Mouse (Mus musculus): ENCODE measurements around the gene Hoxa4.

Gene Hoxa4

DNA sequence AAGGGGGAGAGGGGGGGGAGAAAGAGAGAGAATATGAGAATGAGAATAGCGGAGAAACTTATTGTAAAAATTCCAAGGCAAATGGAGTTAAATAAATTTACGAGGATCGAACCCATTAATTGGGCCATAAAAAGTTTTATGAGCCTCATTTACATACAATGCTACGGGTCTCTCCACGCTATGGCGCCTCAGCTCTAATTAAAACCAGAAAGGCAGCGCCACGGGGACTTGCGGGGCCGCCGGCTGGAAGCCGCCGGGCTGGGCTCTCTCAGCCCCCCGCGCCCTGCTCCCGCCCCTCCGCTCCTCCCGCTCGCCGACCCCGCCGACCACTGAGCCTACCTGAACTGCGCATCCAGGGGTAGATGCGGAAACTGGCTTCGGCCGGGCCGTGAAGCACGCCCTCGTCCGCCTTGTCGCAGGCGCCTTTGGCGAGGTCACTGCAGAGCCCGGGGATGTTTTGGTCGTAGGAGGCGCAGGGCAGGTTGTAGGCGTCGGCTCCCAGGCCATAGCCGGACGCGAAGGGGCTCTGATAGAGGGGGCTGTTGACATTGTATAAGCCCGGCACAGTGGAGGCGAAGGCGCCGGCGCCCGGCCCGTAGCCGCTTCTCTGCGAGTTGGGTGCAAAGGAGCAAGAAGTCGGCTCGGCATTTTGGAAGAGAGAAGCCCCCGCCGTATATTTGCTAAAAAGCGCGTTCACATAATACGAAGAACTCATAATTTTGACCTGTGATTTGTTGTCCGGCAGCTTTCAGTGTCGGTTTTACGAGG is 25.3 kb upstream of the Hoxa4 start:
- peak; percentile 35 for DNase-seq (ENCODE audit: low read depth, low spot score)

DNA sequence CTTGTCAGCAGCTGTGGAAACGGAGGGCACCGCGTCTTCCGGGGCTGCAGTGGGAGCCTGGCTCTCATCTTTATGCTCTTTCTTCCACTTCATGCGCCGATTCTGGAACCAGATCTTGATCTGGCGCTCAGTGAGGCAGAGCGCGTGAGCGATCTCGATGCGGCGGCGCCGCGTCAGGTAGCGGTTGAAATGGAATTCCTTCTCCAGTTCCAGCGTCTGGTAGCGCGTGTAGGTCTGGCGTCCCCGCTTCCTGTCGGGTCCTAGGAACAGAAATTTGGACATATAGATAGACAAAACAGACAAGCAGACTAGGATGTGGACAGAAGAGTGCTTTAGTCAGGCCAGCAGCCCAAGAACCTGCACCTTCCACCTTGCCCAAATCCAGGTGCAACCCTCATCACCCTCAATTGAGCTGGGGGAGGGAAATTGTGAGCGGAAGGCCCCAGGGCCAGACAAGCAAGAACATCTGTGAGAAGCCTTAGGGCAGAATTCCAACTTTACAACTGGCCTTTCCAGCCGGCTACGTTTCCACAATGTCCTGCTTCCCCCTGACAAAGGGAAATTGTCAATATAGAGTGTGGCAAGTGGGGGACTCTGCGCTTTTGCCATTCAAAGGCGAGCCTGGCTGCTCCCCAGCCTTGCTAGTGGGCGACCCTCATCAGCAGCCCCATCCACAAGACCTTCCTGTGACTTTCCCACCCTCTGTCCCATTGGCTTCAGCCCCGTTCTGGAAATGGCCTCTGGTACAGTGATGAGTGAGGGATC is 24.4 kb upstream of the Hoxa4 start:
- no peak for DNase-seq (ENCODE audit: low read depth, low spot score)

DNA sequence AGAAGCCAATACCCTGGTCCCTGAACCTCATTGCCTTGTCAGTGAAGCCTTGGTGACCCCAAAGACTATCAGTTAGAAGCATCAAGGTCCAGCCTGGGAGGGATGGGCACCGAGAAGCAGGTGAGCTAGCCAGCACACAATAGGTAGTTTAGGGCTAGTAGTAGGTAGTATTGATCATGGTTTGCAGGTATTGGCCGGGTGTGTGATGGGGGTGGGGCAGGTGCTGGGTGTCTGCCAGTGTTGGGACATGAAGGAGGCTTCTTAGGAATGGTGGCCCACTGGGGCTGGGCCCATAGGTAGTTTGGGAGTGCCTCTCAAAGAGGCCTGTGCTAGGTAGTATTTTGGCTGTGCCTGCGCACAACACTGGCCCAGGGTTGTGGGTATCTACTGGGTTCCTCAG is 23.5 kb upstream of the Hoxa4 start:
- no peak for DNase-seq (ENCODE audit: low read depth, low spot score)

DNA sequence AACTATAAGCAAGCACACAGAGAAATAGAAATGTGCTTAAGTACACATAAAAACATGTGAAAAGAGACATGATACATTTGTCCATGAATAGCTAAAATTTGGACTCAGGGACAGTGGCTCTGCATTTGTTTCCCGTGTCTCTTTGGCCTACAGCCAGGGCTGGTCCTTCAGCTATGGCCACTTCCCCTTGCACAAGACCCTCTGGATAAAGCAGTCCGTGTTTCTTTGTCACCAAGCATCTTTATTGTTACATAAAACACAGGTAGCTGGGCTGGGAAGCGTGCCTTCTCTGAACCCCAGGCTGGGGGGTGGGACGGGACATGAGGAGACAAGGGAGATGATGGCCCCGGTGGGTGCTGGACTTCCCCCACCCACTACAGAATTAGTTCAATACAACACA is 22.7 kb upstream of the Hoxa4 start:
- no peak for DNase-seq (ENCODE audit: low read depth, low spot score)

DNA sequence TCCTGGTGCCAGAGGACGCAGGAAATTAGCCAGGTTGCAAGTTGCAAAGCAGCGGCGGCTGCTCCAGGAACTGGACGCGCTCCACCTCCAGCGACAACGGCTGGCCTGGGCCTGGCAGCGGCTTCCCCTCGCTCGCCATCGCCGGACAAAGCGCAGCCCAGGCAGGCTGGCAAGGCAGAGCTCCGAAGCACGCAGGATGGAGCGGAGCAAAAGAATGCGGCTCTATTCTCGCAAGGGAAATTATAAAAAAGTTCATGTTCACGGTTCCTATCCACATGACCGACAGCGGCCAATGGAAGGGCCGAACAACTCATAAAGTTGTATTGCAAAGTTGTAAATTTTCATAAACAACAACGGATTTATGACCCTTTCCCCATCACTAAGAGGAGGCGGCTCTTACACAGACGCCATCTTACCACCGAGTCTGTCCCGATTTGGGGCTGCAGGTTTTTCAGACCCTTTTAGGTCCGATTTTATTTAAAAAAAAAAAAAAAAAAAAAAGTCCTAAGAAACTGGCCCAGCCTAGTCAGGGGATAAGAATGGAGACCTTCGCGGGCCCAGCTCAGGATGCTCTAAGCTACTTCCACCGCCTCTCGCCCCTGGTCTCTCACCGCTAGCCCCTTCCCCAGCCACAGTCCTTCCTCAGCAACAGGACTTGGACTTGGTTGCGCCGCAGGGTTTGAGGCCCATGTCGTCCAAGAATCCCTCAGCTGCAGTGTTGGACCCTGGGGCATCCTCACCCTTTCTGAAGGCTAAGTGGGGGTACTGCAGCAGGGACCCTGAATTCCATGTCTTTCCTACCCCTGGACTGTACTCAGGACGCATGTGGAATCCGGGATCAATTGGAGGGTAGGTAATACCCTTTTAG is 21.8 kb upstream of the Hoxa4 start, which contains the start of the genes Hoxa3 and Gm28308:
Gene Hoxa3 (minus strand): TSS at position 218 of the 868 bp plus-strand sequence.
Gene Gm28308 (minus strand): TSS at position 221 of the 868 bp plus-strand sequence.
- peak; percentile 48 for DNase-seq (ENCODE audit: low read depth, low spot score)

DNA sequence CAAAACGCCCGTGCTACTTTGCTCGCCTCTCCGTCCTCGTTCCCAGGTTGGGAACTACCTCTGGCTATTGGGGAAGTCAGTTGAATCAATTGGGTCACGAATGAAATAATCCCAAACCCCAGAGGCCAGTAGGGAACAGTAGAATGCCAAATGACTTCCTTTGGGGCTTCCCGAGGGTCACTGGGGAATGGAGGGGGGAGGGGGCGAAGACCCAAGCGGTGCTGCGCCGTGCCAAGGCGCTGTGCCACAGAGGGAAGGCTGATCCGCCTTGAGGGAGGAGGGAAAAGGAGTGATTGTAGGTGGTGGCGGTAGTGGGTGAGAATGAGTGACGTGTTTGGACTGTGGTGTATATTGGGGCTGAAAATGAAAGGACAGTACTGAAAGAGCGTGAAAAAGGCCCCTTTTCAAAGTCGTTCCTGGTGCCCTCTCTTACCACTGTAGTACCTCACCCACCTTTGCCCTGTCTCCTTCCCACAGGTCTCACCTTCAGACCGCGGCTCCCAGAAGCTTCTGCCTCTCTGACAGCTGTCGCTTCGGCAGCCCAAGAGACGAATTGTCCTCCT is 21.1 kb upstream of the Hoxa4 start:
- no peak for DNase-seq (ENCODE audit: low read depth, low spot score)

DNA sequence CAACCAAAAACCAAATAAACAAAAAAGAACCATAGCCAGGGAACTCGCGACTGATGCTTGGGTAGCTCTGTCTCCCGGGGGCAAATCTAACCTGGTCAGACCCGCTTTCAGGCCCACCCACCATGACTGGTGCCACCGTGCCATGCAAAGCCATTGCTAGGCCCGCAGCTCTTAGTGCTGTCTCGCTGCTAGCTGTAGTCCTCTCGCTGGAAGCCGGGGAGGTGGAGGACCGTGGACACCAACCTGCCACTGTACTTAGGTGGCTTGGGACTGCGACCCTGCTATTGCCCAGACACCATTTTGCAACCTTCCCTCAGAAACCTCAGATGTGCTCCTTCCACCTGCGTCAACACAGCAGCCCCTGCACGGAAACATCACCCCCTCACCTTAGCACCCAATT is 20.4 kb upstream of the Hoxa4 start:
- peak; percentile 38 for DNase-seq (ENCODE audit: low read depth, low spot score)

DNA sequence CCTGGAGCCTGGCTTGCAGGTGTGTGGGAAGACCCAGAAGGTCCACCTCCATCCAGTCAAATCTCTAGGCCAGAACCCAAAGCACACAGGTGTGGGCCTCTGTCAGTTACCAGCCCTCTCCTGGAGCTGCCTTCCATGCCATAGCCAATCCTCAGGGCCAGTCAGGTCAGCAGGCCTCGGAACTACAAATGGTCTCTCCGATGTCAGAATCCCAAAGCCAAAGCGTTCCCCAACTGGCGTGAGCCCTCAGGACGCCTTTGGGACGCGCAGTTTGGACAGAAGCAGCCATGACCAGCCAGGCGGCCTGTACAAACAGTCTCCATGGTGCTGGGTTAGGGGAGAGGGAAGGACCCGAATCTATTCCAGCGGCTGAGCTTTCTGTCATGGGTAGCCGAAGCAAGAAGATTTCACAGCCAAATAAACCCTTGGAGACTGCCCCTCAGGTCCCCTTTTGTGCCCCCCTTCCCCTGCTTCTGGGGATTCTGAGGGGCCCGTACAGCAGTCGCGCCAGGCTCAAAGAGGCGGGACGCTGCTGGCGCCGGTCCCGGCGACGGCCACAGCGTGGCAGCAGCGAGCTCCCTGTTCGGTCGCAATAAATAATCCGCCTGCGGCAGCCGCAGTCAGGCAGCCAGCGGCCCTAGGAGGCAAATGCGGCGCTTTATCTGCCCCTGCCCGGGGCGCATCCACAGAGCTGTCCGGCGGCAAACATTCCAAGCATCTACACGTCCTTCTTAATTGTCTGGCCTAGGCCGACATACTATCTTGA is 19.8 kb upstream of the Hoxa4 start:
- DNase-seq (ENCODE audit: low read depth, low spot score): peak; percentile 86

DNA sequence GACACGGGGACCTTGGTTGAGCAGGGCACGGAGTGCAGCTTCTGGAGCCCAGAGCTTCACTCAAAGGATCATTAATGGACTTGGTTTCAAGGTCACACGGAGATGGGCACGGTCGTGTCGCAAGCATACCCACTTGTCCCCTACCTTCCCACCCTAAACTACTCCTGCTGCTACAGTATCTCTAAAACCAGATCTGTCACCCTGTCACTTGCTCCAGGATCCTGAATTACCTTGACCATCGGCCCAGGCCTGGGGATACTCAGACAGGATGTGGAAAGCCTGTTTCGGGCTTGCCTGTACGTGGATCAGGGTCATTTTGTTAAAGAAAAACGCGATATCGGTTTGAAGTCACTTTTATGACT is 18.1 kb upstream of the Hoxa4 start:
- DNase-seq (ENCODE audit: low read depth, low spot score): no peak

DNA sequence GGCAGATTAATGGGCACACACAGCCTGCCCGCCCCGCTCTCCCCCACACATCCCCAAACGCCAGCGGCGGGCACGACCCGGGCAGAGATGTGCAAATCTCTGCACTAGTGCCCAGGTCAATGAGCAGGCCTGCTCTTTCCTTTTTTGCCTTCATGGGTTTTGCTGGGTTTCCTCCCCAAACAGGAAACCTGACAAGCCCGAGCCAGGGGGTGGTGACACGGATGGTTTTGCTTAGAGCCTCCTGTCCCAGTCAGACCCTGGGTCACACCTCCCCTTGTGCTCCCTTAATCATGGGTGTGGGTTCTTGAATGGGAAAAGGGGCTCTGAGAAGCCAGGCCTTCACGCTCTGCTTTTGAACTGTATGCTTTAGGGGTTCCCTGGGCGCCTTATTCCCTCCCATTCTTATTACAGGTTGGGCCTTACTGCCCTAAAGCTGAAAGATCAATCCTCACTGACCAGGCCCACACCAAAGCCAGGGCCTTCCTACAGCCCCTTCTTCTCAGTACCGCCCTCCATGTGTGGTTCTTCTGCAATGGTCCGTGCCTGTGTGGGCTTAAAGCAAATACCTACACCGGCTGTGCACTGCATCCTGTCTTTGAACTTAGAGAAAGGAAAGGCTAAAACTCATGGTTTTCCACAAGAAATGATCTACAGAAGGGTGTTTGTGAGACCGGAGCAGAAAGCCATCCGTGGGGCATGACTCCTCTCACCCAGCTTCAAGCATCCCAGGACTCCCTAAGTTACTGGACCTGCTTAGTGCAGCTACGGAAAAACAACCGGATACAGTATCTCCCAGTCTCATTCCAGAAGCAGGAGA is 17.5 kb upstream of the Hoxa4 start:
- no peak for DNase-seq (ENCODE audit: low read depth, low spot score)

DNA sequence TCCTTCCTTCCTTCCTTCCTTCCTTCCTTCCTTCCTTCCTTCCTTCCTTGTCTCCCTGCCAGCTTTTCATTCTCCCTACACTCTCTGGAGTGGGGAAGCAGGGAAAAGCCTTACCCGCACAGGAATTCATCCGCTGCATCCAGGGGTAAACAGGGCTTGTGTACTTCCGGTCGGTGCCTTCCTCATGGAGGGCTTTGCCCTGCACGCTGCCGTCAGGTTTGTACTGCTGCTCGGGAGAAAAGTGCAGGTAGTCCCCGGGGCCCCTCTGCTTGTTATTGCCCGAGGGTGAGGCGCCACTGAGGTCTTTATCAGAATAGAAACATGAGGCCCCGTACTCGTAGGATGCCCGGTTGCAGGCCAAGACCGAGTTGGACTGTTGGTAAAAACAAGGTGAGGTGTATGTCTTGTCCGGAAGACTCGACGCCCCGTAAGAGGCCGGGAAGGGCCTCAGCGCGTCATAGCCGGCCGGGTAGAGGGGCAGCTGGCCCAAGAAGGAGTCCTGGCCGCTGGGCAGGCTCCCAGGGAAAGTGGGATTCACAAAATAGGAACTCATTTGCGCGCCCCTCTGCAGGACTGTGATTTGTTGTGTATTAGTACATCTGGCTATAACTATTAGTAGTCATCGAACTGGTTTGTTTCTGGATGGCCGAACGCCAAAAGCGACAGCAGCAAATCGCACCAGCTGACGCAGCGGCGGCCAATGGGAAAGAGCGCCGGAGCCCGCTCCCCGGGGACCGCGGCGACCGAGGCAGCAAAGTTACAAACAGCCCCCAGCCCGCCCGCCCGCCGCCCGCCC is 16.7 kb upstream of the Hoxa4 start, which contains the start of gene Hoxa6:
Gene Hoxa6 (minus strand): TSS at position 651 of the 796 bp plus-strand sequence.
- no peak for DNase-seq (ENCODE audit: low read depth, low spot score)

DNA sequence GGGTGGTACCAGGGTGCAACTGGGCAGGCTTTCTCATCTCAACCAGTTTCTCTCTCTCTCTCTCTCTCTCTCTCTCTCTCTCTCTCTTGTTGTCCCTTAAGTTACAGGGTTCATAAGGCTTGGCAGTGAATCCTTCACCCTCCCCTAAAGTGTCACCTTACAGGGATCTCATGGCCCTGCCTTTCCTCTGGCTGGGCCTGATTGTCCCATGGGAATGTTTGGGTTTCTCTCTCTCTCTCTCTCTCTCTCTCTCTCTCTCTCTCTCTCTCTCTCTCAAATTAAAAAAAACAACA is 16.1 kb upstream of the Hoxa4 start:
- DNase-seq (ENCODE audit: low read depth, low spot score): no peak

DNA sequence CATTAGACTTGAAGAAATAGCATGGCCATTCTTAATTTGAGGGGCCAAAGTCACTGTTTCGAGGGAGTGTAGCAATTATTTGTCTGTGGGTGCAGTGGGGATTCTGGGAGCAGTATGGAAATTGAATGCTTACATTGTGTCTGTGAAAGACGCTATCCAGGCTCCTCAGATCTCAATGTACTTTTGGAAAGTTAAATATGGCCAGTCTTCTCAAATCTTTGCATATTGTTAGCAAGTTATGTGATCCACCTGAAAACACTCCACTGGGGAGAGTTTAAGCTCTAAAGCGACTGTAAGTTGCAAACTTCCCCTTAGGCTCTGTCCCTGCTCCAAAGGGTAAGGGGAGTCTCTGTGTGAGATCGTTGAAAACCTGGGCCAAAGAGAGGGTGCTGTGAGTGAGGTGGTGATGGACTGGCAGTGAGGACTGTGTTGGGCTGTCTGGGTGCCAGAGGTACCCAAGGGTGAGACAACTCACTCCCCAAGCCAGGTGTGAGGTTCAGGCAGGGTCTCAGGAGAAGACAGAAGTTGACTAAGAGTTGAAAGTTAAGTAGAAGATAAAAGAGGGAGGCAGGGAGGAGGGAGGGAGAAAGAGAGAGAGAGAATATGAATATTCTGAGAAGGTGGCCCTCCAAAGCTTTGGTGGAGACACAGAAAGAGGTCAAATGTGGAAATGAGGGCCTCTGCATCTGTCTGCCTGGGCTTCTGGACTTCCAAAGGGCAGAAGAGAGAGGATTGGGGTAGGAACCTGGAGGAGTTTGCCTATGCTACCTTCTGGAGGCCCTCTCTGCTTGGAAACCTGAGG is 15.5 kb upstream of the Hoxa4 start:
- DNase-seq (ENCODE audit: low read depth, low spot score): no peak

DNA sequence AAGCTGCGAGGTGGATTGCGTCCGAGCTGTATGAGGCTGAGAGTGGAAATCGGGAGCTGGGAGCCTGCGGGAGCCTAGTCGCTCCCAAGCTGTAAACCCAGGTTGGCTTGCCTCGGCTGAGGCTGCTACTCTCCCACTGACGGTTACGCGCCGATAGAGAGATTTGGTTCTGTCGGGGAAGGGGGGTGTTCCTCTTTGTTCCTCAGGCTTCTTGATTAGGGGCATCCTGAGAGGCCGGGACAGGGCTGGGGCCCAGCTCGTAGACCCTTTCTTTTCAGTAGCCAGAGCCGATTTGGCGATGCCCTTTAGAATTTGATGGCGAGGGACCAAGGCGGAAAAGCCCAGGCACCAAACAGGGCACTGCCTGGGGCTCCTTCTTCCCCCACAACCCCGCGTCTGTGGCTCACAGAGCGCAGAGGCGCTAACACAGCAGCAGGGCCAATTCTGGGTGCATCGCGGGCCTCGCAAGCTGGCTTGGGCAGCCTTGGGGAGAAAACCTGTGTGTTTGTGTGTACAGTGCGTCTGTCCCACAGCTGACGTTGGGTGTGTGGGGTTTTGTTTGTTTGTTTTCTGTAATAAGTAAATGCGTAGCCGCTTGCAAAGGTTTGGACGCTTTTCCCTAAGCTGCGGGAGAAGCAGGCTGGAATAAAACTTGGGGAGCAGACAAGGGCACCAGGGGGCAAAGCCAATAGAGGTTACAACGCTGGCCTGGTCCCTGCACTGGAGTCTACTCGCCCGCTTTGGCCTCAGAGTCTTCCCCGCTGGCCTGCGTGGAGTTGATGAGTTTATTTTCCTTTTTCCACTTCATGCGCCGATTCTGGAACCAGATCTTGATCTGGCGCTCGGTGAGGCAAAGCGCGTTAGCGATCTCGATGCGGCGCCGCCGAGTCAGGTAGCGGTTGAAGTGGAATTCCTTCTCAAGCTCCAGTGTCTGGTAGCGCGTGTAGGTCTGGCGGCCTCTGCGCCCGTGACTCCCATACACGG is 14.4 kb upstream of the Hoxa4 start:
- DNase-seq (ENCODE audit: low read depth, low spot score): no peak

DNA sequence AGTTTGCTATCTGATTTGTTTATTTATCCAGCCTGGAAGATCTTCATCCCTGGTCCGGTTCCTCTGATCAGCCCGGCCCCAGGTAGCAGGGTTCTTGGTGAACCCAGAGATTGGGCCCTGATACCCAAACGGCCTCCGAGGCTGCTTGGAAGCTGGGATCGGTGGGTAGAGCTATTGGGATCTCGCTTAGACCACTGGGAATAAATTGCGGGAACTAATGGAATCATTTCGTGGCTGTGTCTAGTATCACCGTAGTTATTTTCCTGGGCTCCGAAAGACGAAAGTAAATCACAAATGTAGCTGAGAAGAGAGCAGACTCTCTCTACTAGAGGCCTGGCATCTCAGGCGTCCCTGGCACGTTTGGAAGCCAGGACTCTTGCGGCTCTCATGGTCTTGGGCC is 13.7 kb upstream of the Hoxa4 start:
- DNase-seq (ENCODE audit: low read depth, low spot score): no peak

DNA sequence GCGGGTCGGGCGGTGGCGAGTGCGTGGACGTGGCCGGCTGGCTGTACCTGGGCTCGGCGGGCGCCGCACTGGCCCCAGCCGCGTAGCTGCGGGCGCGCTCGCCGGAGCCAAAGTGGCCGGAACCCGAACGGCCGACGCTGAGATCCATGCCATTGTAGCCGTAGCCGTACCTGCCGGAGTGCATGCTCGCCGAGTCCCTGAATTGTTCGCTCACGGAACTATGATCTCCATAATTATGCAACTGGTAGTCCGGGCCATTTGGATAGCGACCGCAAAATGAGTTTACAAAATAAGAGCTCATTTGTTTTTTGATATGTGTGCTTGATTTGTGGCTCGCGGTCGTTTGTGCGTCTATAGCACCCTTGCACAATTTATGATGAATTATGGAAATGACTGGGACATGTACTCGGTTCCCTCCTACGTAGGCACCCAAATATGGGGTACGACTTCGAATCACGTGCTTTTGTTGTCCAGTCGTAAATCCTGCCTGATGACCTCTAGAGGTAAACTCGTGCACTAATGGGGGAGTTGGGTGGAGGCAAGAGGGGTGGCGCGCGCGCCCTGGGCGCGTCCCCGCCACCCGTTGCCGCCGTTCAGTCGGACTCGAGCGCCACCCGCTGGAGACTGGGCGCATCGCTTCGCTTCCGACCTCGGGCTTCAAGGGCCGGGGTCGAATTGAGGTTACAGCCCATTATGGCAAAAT is 12.6 kb upstream of the Hoxa4 start, which contains the start of gene Hoxa5:
Gene Hoxa5 (minus strand): TSS at position 538 of the 703 bp plus-strand sequence.
- DNase-seq (ENCODE audit: low read depth, low spot score): no peak
